Mouse (Mus musculus) small intestine, adult 2 months (tissue): ENCODE data around the gene Pcp2.

Experiments used
- CTCF ChIP-seq: fragments of 200-500 bp; IDR thresholded peaks from 2 replicates; pipeline ENCODE4 v1.5.1; 2012; ENCODE audit warnings: low read depth, mild to moderate bottlenecking, control low read depth, inconsistent platforms, low read length, moderate library complexity, mixed read lengths; ENCODE audit not compliant: insufficient replicate concordance, insufficient read length; ENCODE audit errors: extremely low read depth
- POLR2A ChIP-seq: fragments of 200-500 bp; IDR thresholded peaks from 2 replicates; pipeline ENCODE4 v1.6.1; 2012; ENCODE audit warnings: low read depth, mild to moderate bottlenecking, control low read depth, inconsistent platforms, low read length, moderate library complexity

GRCm38 (mm10) chr8:3593470-3593869, 31.9 kb downstream of the Pcp2 start:
- TF ChIP-seq CTCF (peak; percentile 9; the same call in 1 of the 2 replicates), POLR2A (no peak)
